In the genomic region with DNA sequence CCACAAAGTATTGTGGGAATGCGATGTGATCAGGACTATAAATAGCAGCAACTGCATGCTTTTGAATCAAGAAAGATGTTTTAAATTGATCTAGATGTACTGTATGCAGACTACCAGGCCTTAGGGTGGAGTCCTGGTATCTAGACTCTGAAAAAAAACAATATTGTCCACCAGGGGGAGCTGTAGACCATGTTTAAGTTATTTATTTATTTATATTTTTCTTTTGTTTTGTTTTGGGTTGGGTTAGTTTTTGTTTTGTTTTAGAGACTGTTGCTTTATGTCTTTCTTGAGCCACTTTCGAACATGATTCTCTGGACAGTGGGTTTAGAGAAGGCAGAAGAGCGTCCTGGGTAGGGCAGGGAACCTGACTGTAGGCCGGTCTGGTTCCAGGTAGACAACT, we compare ENCODE assay signal across 8 mouse cellular contexts. TPM values are rescaled to one million over a fixed set of nuclear protein-coding genes. Genes with fewer than 3 reads are reported as not detected.
DNase-seq lines count a peak whose midpoint lies in the region; ATAC-seq and TF ChIP-seq lines count a peak whose summit lies in the region.

No protein-coding gene starts in this region.

- H3K9me3 ChIP-seq in forebrain, postnatal 0 days (ENCODE audit: low read length): no peaks in the 10 kb centered on the region
- no peaks in the 10 kb centered on the region for H3K9me3 ChIP-seq in forebrain, embryonic 13.5 days (replicated peaks)
- no peaks in the 10 kb centered on the region for H3K9me3 ChIP-seq in midbrain, embryonic 12.5 days
- H3K9me3 ChIP-seq in midbrain, embryonic 10.5 days (replicated peaks): no peaks in the 10 kb centered on the region

- H3K9ac ChIP-seq in forebrain, postnatal 0 days: no peak overlapping the region
- no peak overlapping the region for H3K9ac ChIP-seq in forebrain, embryonic 13.5 days
- no peak overlapping the region for H3K9ac ChIP-seq in midbrain, embryonic 12.5 days (replicated peaks)

- DNase-seq in forebrain, postnatal 0 days: peak; percentile 89
- DNase-seq in midbrain, embryonic 10.5 days (ENCODE audit: low spot score): no peak
- peak; percentile 76 for DNase-seq in embryo, embryonic 11 days
- peak; percentile 32 for DNase-seq in lung, postnatal 14 days
- DNase-seq in adrenal gland, postnatal 36 days: no peak
- DNase-seq in frontal cortex, postnatal 10 days (ENCODE audit: low spot score in 2 of 2): no peak

- H3K4me2 ChIP-seq in forebrain, postnatal 0 days (ENCODE audit: low read depth): no peak overlapping the region
- no peak overlapping the region for H3K4me2 ChIP-seq in forebrain, embryonic 13.5 days
- 0 out of 2 replicates have a peak overlapping the region, but pooled peaks have one; percentile 5 for H3K4me2 ChIP-seq in midbrain, embryonic 12.5 days (replicated peaks)

- no peak overlapping the region for H3K4me3 ChIP-seq in forebrain, postnatal 0 days (ENCODE audit: low read depth, low read length)
- no peak overlapping the region for H3K4me3 ChIP-seq in forebrain, embryonic 13.5 days
- no peak overlapping the region for H3K4me3 ChIP-seq in midbrain, embryonic 12.5 days
- no peak overlapping the region for H3K4me3 ChIP-seq in midbrain, embryonic 10.5 days

- WGBS in forebrain, postnatal 0 days: 53% methylated on average over 4 of the region's 4 CpGs
- 46% methylated on average over 4 of the region's 4 CpGs for whole genome bisulfite sequencing in forebrain, embryonic 13.5 days
- 47% methylated on average over 4 of the region's 4 CpGs for WGBS in midbrain, embryonic 12.5 days
- 52% methylated on average over 4 of the region's 4 CpGs for WGBS in midbrain, embryonic 10.5 days

- no peak overlapping the region for H3K27ac ChIP-seq in forebrain, postnatal 0 days (ENCODE audit: low read depth, low read length)
- H3K27ac ChIP-seq in forebrain, embryonic 13.5 days: no peak overlapping the region
- no peak overlapping the region for H3K27ac ChIP-seq in midbrain, embryonic 12.5 days (replicated peaks)
- H3K27ac ChIP-seq in midbrain, embryonic 10.5 days (replicated peaks): no peak overlapping the region

- no peaks in the 10 kb centered on the region for H3K4me1 ChIP-seq in forebrain, postnatal 0 days (ENCODE audit: insufficient read depth)
- no peaks in the 10 kb centered on the region for H3K4me1 ChIP-seq in forebrain, embryonic 13.5 days
- peaks cover 8% of the 10 kb centered on the region; the same call in 1 of the 2 replicates for H3K4me1 ChIP-seq in midbrain, embryonic 12.5 days
- peaks cover 13% of the 10 kb centered on the region for H3K4me1 ChIP-seq in midbrain, embryonic 10.5 days

- peak; percentile 66 for TF ChIP-seq CTCF in forebrain, postnatal 0 days (IDR thresholded peaks at IDR 0.05; ENCODE audit: low read depth)

- H3K27me3 ChIP-seq in forebrain, postnatal 0 days (ENCODE audit: insufficient read depth, low read length): no peaks in the 10 kb centered on the region
- H3K27me3 ChIP-seq in forebrain, embryonic 13.5 days: peaks cover 2% of the 10 kb centered on the region; the same call in 1 of the 2 replicates
- no peaks in the 10 kb centered on the region for H3K27me3 ChIP-seq in midbrain, embryonic 12.5 days
- H3K27me3 ChIP-seq in midbrain, embryonic 10.5 days (ENCODE audit: low read depth, poor library complexity, severe bottlenecking): no peaks in the 10 kb centered on the region

- ATAC-seq in forebrain, postnatal 0 days: peak; percentile 73
- no peak; the same call in 1 of the 2 replicates for ATAC-seq in forebrain, embryonic 13.5 days
- ATAC-seq in midbrain, embryonic 12.5 days (ENCODE audit: low FRiP score, low read depth): no peak

- no peaks in the 10 kb centered on the region for H3K36me3 ChIP-seq in forebrain, postnatal 0 days (ENCODE audit: insufficient read depth)
- no peaks in the 10 kb centered on the region for H3K36me3 ChIP-seq in forebrain, embryonic 13.5 days (ENCODE audit: poor library complexity, severe bottlenecking)
- no peaks in the 10 kb centered on the region for H3K36me3 ChIP-seq in midbrain, embryonic 12.5 days
- H3K36me3 ChIP-seq in midbrain, embryonic 10.5 days: no peaks in the 10 kb centered on the region

RNA-seq across cellular contexts. Expression of a gene that starts 21.0 kb away (rescaled TPM):
- 0.67 and 0.77 TPM in 2 replicates for total RNA-seq in forebrain, postnatal 0 days (2014; rRNA removed)
- 0.60 and 0.85 TPM in 2 replicates for polyA plus RNA-seq in forebrain, postnatal 0 days (2015; fragmentation: Nextera tagmentation; extraction: Ambion mirVana)
- 0.18 and 0.29 TPM in 2 replicates for polyA plus RNA-seq in forebrain, embryonic 13.5 days (2015; fragmentation: Nextera tagmentation; extraction: Ambion mirVana)
- 0.23 and 0.25 TPM in 2 replicates for polyA plus RNA-seq in midbrain, embryonic 12.5 days (2016; fragmentation: Nextera tagmentation; extraction: Ambion mirVana)
- polyA plus RNA-seq in midbrain, embryonic 10.5 days (2016; fragmentation: Nextera tagmentation; extraction: Ambion mirVana): 0.06 and 0.20 TPM in 2 replicates
- not detected for total RNA-seq in adrenal gland, postnatal 36 days (2021)

Comparison
In these comparisons a context has a peak if more than half of its experiments do, and no peak if none do; other contexts are left out.
1. DNase-seq: peak in forebrain, postnatal 0 days (single experiment), embryo, embryonic 11 days (single experiment) and lung, postnatal 14 days (single experiment); none in midbrain, embryonic 10.5 days (single experiment), adrenal gland, postnatal 36 days (0 of 2) and frontal cortex, postnatal 10 days (0 of 2).